13 mouse cellular contexts compared by ENCODE assay signal in genomic region chr4:155578336-155579125, GRCm38 (mm10). TPM values are rescaled to one million over a fixed set of nuclear protein-coding genes. Genes with fewer than 3 reads are reported as not detected.
DNase-seq lines count a peak whose midpoint lies in the region; ATAC-seq and TF ChIP-seq lines count a peak whose summit lies in the region.
"Had no signal": no experiment of that assay in that cellular context is flagged by ENCODE, and none has a peak within 500 bp of the region (broad histone marks: within the 10 kb centered on the region; RNA-seq: fewer than 3 reads in every experiment).

No protein-coding gene starts in this region.

- no peak for TF ChIP-seq CTCF in liver, adult 2 months (IDR thresholded peaks at IDR 0.05; ENCODE audit: low read depth, low read length)

- H3K9me3 ChIP-seq in liver, embryonic 12.5 days (replicated peaks): no peaks in the 10 kb centered on the region
- no peaks in the 10 kb centered on the region for H3K9me3 ChIP-seq in forebrain, embryonic 12.5 days
- H3K9me3 ChIP-seq: forebrain, embryonic 13.5 days; limb, embryonic 13.5 days; midbrain, embryonic 12.5 days; neural tube, embryonic 15.5 days had no signal

- peaks cover 18% of the 10 kb centered on the region for H3K36me3 ChIP-seq in liver, adult 2 months (ENCODE audit: control insufficient read depth, insufficient read depth, low read length)
- peaks cover 68% of the 10 kb centered on the region for H3K36me3 ChIP-seq in liver, embryonic 12.5 days
- peaks cover 39% of the 10 kb centered on the region for H3K36me3 ChIP-seq in forebrain, embryonic 12.5 days (replicated peaks)

- ATAC-seq in liver, embryonic 12.5 days: no peak
- no peak for ATAC-seq in forebrain, embryonic 12.5 days (ENCODE audit: low FRiP score)
- ATAC-seq: forebrain, embryonic 13.5 days had no signal

- no peak overlapping the region for H3K4me2 ChIP-seq in liver, embryonic 12.5 days
- H3K4me2 ChIP-seq in forebrain, embryonic 12.5 days: no peak overlapping the region
- H3K4me2 ChIP-seq: forebrain, embryonic 13.5 days; limb, embryonic 13.5 days; midbrain, embryonic 12.5 days; neural tube, embryonic 15.5 days had no signal

- WGBS in liver, adult 2 months: 18% methylated on average over 7 of the region's 7 CpGs
- WGBS in liver, embryonic 12.5 days (ENCODE audit: insufficient replicate concordance): 76% methylated on average over 7 of the region's 7 CpGs
- 91% methylated on average over 7 of the region's 7 CpGs for WGBS in forebrain, embryonic 12.5 days

- TF ChIP-seq POLR2A in liver, adult 2 months (IDR thresholded peaks at IDR 0.05; ENCODE audit: extremely low read depth, insufficient read depth, low read length): no peak

- H3K4me3 ChIP-seq in liver, adult 2 months (ENCODE audit: insufficient read depth, low read depth, low read length): no peak overlapping the region
- H3K4me3 ChIP-seq in liver, embryonic 12.5 days: no peak overlapping the region
- no peak overlapping the region for H3K4me3 ChIP-seq in forebrain, embryonic 12.5 days (replicated peaks)
- H3K4me3 ChIP-seq: forebrain, embryonic 13.5 days; limb, embryonic 13.5 days; midbrain, embryonic 12.5 days; neural tube, embryonic 15.5 days had no signal

- H3K9ac ChIP-seq in liver, adult 2 months (ENCODE audit: low read depth, low read length): peak overlapping the region; percentile 39
- no peak overlapping the region for H3K9ac ChIP-seq in liver, embryonic 12.5 days
- H3K9ac ChIP-seq in forebrain, embryonic 12.5 days: no peak overlapping the region
- H3K9ac ChIP-seq: forebrain, embryonic 13.5 days; limb, embryonic 13.5 days; midbrain, embryonic 12.5 days; neural tube, embryonic 15.5 days had no signal

- H3K4me1 ChIP-seq in liver, adult 2 months (ENCODE audit: control insufficient read depth, insufficient read depth, low read length): peaks cover 35% of the 10 kb centered on the region
- peaks cover 20% of the 10 kb centered on the region for H3K4me1 ChIP-seq in liver, embryonic 12.5 days
- H3K4me1 ChIP-seq in forebrain, embryonic 12.5 days: no peaks in the 10 kb centered on the region
- H3K4me1 ChIP-seq: forebrain, embryonic 13.5 days; limb, embryonic 13.5 days; midbrain, embryonic 12.5 days; neural tube, embryonic 15.5 days had no signal

- H3K79me2 ChIP-seq in liver, adult 2 months (ENCODE audit: control insufficient read depth, insufficient read depth, low read length): peaks cover 11% of the 10 kb centered on the region; the same call in 1 of the 2 replicates

- no peaks in the 10 kb centered on the region for H3K27me3 ChIP-seq in liver, adult 2 months (ENCODE audit: control insufficient read depth, insufficient read depth, low read length)
- H3K27me3 ChIP-seq in liver, embryonic 12.5 days (replicated peaks): no peaks in the 10 kb centered on the region
- no peaks in the 10 kb centered on the region for H3K27me3 ChIP-seq in forebrain, embryonic 12.5 days
- H3K27me3 ChIP-seq: forebrain, embryonic 13.5 days; limb, embryonic 13.5 days; midbrain, embryonic 12.5 days; neural tube, embryonic 15.5 days had no signal

- intact Hi-C loops in heart, postnatal 14 days (cut with DNase I): no loop called here

- peak overlapping the region; percentile 89 for H3K27ac ChIP-seq in liver, adult 2 months (replicated peaks; ENCODE audit: insufficient read depth, low read depth, low read length)
- H3K27ac ChIP-seq in liver, embryonic 12.5 days: no peak overlapping the region
- no peak overlapping the region for H3K27ac ChIP-seq in forebrain, embryonic 12.5 days
- H3K27ac ChIP-seq: forebrain, embryonic 13.5 days; limb, embryonic 13.5 days; midbrain, embryonic 12.5 days; neural tube, embryonic 15.5 days had no signal

- DNase-seq in liver, adult 2 months (ENCODE audit: extremely low read depth, low read depth, low spot score): peak; percentile 91
- DNase-seq in adrenal gland, postnatal 10 days: peak; percentile 94
- DNase-seq in heart, postnatal 14 days: peak; percentile 65 to 66
- peak; percentile 44 for DNase-seq in ovary, postnatal 10 days (ENCODE audit: low spot score)
- no peak for DNase-seq in thymus, postnatal 14 days
- no peak for DNase-seq in layer of hippocampus, adult 9-10 months (ENCODE audit: low spot score)
- DNase-seq: embryo, embryonic 11 days had no signal

RNA-seq across cellular contexts. Expression of gene Nadk, which starts 16.4 kb away (rescaled TPM):
- 163 and 201 TPM in 2 replicates for total RNA-seq in liver, adult 2 months (2014; rRNA removed)
- 196 and 218 TPM in 2 replicates for polyA plus RNA-seq in liver, adult 2 months (2012; rRNA removed)
- 75.9 and 78.0 TPM in 2 replicates for polyA plus RNA-seq in liver, embryonic 12.5 days (2016; fragmentation: Nextera tagmentation; extraction: Ambion mirVana)
- total RNA-seq in adrenal gland, postnatal 10 days (2021): 100 to 1,000 TPM; 181 to 185 TPM
- total RNA-seq in heart, postnatal 14 days (2021): 10 to 100 TPM; 36.6 to 36.7 TPM
- polyA plus RNA-seq in forebrain, embryonic 12.5 days (2016; fragmentation: Nextera tagmentation; extraction: Ambion mirVana): 93.5 and 101 TPM in 2 replicates

RNA-seq across cellular contexts. Expression of gene Slc35e2, which starts 22.7 kb away (rescaled TPM):
- 63.5 and 65.6 TPM in 2 replicates for total RNA-seq in liver, adult 2 months (2014; rRNA removed)
- polyA plus RNA-seq in liver, adult 2 months (2012; rRNA removed): 18.5 and 19.8 TPM in 2 replicates
- polyA plus RNA-seq in liver, embryonic 12.5 days (2016; fragmentation: Nextera tagmentation; extraction: Ambion mirVana): 7.1 and 7.3 TPM in 2 replicates
- total RNA-seq in adrenal gland, postnatal 10 days (2021): 10 to 100 TPM; 25.2 to 26.7 TPM
- total RNA-seq in heart, postnatal 14 days (2021): 10 to 100 TPM; 11.2 to 11.4 TPM
- polyA plus RNA-seq in forebrain, embryonic 12.5 days (2016; fragmentation: Nextera tagmentation; extraction: Ambion mirVana): 12.9 and 14.1 TPM in 2 replicates

RNA-seq across cellular contexts. Expression of gene Cdk11b, which starts 46.1 kb away (rescaled TPM):
- total RNA-seq in liver, adult 2 months (2014; rRNA removed): 8.5 and 11.2 TPM in 2 replicates
- 8.8 and 10.6 TPM in 2 replicates for polyA plus RNA-seq in liver, adult 2 months (2012; rRNA removed)
- polyA plus RNA-seq in liver, embryonic 12.5 days (2016; fragmentation: Nextera tagmentation; extraction: Ambion mirVana): 41.1 and 45.5 TPM in 2 replicates
- 10 to 100 TPM; 34.6 to 38.3 TPM for total RNA-seq in adrenal gland, postnatal 10 days (2021)
- total RNA-seq in heart, postnatal 14 days (2021): 10 to 100 TPM; 25.8 to 28.9 TPM
- 91.6 and 97.7 TPM in 2 replicates for polyA plus RNA-seq in forebrain, embryonic 12.5 days (2016; fragmentation: Nextera tagmentation; extraction: Ambion mirVana)

Comparison
In these comparisons a context has a peak if more than half of its experiments do, and no peak if none do; other contexts are left out.
1. DNase-seq: peak in liver, adult 2 months (single experiment), adrenal gland, postnatal 10 days (single experiment), heart, postnatal 14 days (2 of 2) and ovary, postnatal 10 days (single experiment); none in thymus, postnatal 14 days (single experiment) and layer of hippocampus, adult 9-10 months (single experiment).